Mouse (Mus musculus): ENCODE measurements around the gene Hunk. TPM values are rescaled to one million over a fixed set of nuclear protein-coding genes. Genes with fewer than 3 reads are reported as not detected.
A peak's percentile ranks its signal among the peaks of the same experiment; 100 is the strongest.

The Hunk gene
- total RNA-seq, 2 experiments from 2014 or later = 25.7 to 31.1 TPM

GRCm38 (mm10) chr16:90462728-90463275 is 77.0 kb downstream of the Hunk start:
- H3K27ac ChIP-seq = no peak overlapping the region
- no peak for TF ChIP-seq CTCF (conservative IDR thresholded peaks at IDR 0.05)
- no peak for DNase-seq (ENCODE audit: low spot score in 2 of 2)
- H3K4me3 ChIP-seq = no peak overlapping the region

- H3K4me3 ChIP-seq = no peak overlapping the region
- TF ChIP-seq CTCF (conservative IDR thresholded peaks at IDR 0.05) = no peak
- no peak overlapping the region for H3K27ac ChIP-seq
- no peak for DNase-seq (ENCODE audit: low spot score in 2 of 2)
Measured at GRCm38 (mm10) chr16:90465154-90465553, 79.3 kb downstream of the Hunk start.

GRCm38 (mm10) chr16:90468286-90468685 is 82.5 kb downstream of the Hunk start:
- no peak for DNase-seq (ENCODE audit: low spot score in 2 of 2)
- no peak overlapping the region for H3K27ac ChIP-seq
- no peak for TF ChIP-seq CTCF (conservative IDR thresholded peaks at IDR 0.05)
- no peak overlapping the region for H3K4me3 ChIP-seq

DNA sequence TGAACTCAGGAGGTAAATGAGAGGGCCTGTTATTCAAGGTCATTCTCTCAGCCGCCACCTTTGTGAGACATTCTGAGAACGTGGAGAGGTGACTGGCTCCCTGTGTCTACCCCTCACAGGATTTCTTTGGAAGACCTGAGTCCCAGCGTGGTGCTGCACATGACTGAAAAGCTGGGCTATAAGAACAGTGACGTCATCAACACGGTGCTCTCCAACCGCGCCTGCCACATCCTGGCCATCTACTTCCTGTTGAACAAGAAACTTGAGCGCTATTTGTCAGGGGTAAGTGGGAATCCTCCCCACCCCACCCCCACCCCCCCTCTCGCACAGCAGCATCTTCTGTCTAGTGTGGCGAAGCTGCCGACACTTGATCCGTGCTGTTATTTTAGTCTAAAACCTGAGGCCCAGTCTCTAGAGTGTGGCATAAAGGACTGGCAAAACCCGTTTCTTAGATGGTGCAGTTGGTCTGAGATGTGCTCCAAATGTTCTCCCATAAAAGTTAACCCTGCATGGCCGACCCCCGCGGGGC is 90.0 kb downstream of the Hunk start:
- no peak overlapping the region for H3K27ac ChIP-seq
- TF ChIP-seq CTCF (conservative IDR thresholded peaks at IDR 0.05) = no peak
- DNase-seq (ENCODE audit: low spot score in 2 of 2) = no peak
- H3K4me3 ChIP-seq = no peak overlapping the region

DNA sequence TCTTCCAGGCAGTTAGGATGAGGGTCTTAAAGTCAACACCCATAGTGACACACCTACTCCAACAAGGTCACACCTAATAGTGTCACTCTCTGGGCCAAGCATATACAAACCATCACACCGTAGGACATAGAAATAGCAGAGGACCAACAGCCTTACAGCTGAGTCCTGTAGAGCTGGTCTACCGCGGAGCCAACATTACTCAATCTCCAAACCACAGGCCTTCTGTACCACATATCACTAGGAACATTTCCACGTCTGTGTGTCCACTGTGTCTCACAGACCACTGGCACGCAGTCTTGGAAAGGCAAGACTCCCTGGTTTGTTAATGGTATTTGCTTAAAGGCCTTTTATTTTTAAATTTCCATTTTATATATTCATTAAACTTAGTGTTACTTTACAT is 95.8 kb downstream of the Hunk start:
- Histone ChIP-seq H3K4me3 (no peak overlapping the region), H3K27ac (no peak overlapping the region)
- no peak for DNase-seq (ENCODE audit: low spot score in 2 of 2)
- TF ChIP-seq CTCF (conservative IDR thresholded peaks at IDR 0.05) = no peak

GRCm38 (mm10) chr16:90483341-90483740 is 97.5 kb downstream of the Hunk start:
- no peak for DNase-seq (ENCODE audit: low spot score in 2 of 2)
- no peak for TF ChIP-seq CTCF (conservative IDR thresholded peaks at IDR 0.05)
- Histone ChIP-seq H3K27ac (no peak overlapping the region), H3K4me3 (no peak overlapping the region)

- Histone ChIP-seq H3K4me3 (no peak overlapping the region), H3K27ac (peak overlapping the region; percentile 36)
- TF ChIP-seq CTCF (conservative IDR thresholded peaks at IDR 0.05) = no peak
- DNase-seq (ENCODE audit: low spot score in 2 of 2) = peak in 1 of 2 experiments; percentile 38
Measured at GRCm38 (mm10) chr16:90485125-90485524, 99.3 kb downstream of the Hunk start.

DNA sequence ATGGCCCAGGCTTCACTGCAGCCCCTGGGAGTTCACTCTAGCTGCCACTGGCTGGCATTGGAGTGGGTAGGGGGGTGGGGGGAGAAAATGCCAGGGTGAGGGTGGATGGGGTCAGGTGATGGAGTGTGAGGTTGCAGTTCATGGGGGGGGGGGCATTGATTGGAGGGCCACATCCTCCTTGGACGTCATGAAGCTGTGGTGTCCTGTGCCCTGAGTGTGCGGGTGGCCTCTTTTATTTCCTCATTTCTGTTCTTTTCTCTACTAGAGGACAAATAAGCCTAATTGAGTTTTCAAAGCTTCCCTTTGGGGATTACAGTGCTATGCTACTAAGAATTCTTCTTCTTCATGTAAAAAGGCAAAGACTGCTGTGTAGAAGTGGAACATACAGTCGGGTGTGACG is 99.8 kb downstream of the Hunk start:
- no peak for DNase-seq (ENCODE audit: low spot score in 2 of 2)
- Histone ChIP-seq H3K27ac (no peak overlapping the region), H3K4me3 (no peak overlapping the region)
- TF ChIP-seq CTCF (conservative IDR thresholded peaks at IDR 0.05) = no peak

GRCm38 (mm10) chr16:90490066-90490465 is 104.3 kb downstream of the Hunk start:
- H3K27ac ChIP-seq = peak overlapping the region; percentile 4; the same call in 1 of the 2 replicates
- no peak for DNase-seq (ENCODE audit: low spot score in 2 of 2)

GRCm38 (mm10) chr16:90491898-90492499 is 106.2 kb downstream of the Hunk start:
- H3K4me3 ChIP-seq = no peak overlapping the region
- no peak for TF ChIP-seq CTCF (conservative IDR thresholded peaks at IDR 0.05)
- H3K27ac ChIP-seq = peak overlapping the region; percentile 37; the same call in 1 of the 2 replicates
- DNase-seq (ENCODE audit: low spot score in 2 of 2) = no peak

More at GRCm38 (mm10) chr16:90490066-90490465, 104.3 kb downstream of the Hunk start:
- no peak overlapping the region for H3K4me3 ChIP-seq
- no peak for TF ChIP-seq CTCF (conservative IDR thresholded peaks at IDR 0.05)

DNA sequence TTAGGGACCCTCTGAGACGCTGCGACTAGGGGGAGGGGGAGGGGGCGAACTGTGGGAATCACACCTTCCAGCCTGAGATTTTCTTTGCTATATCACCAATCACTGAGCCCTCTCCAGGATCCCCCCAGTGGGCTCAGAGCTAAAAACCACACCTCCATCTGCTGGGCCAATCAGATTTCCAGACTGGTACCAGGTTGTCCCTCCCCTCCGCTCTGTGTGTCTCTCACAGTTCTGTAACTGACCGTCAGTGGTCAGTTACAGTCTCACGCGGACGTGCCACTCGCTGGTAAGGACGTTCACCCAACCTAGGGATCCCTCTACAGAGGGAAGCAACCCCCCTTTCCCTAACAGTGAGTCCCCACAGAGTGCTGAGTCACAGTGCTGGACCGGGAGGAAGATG is 111.1 kb downstream of the Hunk start:
- DNase-seq (ENCODE audit: low spot score in 2 of 2) = no peak
- no peak for TF ChIP-seq CTCF (conservative IDR thresholded peaks at IDR 0.05)
- no peak overlapping the region for H3K4me3 ChIP-seq
- H3K27ac ChIP-seq = peak overlapping the region; percentile 75

DNA sequence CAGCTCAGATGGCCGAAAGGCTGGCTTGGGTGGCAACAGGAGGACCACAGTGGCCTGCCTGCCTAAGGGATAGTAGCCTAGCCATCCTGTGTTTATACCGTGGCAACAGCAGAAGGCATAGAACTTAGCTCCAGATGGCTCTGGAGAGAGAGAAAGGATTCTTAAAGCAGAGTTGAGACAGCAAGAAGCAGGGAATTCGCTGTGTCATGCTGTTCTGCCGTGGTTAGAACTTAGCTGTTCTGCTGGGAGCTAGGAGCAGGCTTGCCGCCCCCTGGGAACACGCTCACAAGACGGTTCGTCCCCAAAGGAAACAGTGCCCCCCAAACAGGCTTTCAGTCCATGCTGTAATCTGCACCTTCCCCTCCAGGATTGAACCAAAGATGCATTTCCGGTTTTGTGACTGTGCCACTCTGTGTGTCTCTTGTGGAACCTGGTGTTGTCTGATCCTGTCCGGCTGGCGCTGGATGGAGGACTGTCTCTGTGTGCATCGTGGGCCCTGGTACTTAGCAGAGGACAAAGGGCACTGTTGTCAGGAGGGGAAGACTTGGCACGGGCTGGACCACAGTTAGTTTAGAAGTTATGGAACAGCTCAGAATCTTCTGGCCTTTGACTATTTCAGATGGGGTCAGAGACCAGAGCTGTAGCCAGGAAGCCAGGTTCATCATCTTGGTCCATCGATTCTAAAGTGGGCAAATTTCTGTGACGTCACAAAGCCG is 112.1 kb downstream of the Hunk start:
- no peak for TF ChIP-seq CTCF (conservative IDR thresholded peaks at IDR 0.05)
- peak; percentile 26 to 60 for DNase-seq (ENCODE audit: low spot score in 2 of 2)
- H3K27ac ChIP-seq = peak overlapping the region; percentile 75
- no peak overlapping the region for H3K4me3 ChIP-seq

- no peak overlapping the region for H3K4me3 ChIP-seq
- H3K27ac ChIP-seq = no peak overlapping the region
- no peak for DNase-seq (ENCODE audit: low spot score in 2 of 2)
- TF ChIP-seq CTCF (conservative IDR thresholded peaks at IDR 0.05) = no peak
Measured at GRCm38 (mm10) chr16:90500809-90501208, 115.0 kb downstream of the Hunk start.

Data from layer of hippocampus, adult 2 months (tissue).